Mouse (Mus musculus): ENCODE data around the gene Polr1a.

Gene Polr1a

DNA sequence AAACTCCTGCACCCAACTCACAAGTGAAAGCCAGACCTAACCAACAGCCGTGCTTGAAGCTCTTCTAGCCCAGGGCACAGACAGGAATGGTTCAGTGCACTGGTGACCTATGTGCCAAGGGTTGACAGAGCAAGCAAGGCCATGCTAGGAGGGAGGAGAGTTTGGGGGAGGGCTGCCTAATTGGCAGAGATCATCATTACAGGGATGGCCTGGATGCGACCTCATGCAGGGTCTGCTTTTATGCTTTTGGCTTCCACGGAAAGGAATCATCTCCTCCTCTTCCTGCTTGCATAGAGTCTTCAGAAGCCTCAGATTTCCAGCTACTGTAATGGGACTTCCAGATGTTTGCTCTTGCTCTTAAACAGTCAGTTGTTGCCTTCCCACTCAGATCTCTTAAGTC lies 40.9 kb downstream of the Polr1a start:
- no peak for DNase-seq (ENCODE audit: low spot score in 2 of 2)

DNA sequence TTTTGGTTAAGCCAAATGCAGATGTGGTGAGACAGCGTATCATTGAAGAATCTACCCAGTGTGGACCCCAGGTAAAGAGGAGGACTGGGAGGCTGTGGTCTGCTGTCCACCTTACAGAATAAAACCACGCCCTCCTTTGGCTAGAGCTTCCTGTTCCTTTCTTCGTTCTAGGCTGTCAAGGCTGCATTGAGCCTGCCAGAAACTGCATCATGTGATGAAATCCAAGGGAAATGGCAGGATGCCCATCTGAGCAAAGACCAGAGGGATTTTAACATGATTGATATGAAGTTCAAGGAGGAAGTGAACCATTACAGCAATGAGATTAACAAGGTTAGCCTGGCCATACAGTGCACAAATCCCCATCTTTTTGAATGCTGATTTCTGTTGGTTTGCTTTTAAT lies 41.7 kb downstream of the Polr1a start:
- DNase-seq (ENCODE audit: low spot score in 2 of 2): peak in 1 of 2 experiments; percentile 25

DNA sequence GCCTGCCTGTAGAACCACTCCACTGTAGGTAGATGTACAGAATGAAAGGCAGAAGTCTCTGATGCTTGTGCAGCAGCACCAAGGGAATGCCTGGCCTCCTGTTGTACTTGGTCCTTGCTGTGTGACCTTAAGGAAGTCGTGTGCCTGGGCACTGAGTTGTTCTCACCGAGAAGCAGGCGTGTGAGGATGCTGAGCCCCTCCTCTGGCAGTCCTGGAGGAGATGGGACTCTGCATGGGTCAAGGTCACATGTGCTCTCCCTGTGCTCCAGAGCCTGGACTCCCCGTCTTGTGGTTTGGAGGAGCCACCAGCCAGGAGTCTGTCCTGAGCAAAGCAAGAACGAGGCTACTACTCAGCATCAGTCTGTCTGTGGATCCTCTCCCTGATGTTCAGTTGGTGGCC lies 42.3 kb downstream of the Polr1a start:
- no peak for DNase-seq (ENCODE audit: low spot score in 2 of 2)

DNA sequence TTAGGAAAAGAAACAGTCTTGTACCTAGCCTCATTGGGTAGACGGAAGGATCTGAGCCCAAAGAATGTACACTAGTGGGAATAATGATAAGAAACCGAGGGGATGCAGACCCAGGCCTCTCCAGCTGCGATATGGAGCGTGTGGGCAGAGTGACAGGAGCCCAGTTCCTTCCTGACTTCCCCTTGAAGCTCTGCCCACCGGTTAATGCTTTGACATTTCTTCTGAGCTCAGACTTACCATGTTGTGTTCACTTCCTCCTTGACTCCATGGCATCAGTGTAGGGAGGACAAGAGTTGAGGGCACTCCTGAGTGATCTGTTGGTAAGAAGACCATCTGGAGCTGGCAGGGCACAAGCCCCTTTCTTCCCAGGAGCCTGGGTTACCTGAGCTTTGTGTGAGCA lies 53.3 kb downstream of the Polr1a start:
- no peak for DNase-seq (ENCODE audit: low spot score in 2 of 2)

DNA sequence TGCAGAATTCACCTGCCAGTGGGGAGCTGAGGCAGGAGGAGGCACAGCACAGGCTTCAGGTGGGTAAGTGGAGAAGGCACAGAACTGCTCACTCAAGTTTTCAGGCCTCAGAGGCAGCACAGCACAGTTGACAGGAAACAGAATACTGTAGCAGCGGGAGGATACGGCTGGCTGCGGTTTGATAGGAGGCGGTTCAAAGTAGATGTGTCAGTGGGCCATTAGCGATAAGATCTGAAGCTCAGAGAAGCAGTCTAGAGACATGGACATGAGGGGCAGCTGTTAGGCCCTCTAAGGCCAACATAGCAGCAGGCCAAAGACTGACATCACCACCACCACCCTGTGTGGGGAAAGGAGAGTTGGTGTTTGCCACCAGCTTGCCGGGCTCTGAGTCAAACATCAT lies 53.9 kb downstream of the Polr1a start:
- DNase-seq (ENCODE audit: low spot score in 2 of 2): no peak

DNA sequence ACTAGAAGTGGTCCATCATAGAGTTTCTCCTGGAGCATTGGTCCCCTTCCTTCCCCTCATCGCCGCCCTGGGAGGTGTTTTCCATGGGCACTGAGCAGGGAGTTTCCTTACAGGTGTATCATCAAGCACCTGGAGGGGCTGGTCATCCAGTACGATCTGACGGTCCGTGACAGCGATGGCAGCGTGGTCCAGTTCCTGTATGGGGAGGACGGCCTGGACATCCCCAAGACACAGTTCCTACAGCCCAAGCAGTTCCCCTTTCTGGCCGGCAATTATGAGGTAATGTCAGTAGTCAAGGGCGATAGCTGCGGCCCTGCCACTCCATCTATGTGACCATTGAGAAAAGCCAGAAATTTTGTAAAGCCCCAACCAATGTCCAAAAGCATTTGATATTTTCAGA lies 54.7 kb downstream of the Polr1a start:
- no peak for DNase-seq (ENCODE audit: low spot score in 2 of 2)

DNA sequence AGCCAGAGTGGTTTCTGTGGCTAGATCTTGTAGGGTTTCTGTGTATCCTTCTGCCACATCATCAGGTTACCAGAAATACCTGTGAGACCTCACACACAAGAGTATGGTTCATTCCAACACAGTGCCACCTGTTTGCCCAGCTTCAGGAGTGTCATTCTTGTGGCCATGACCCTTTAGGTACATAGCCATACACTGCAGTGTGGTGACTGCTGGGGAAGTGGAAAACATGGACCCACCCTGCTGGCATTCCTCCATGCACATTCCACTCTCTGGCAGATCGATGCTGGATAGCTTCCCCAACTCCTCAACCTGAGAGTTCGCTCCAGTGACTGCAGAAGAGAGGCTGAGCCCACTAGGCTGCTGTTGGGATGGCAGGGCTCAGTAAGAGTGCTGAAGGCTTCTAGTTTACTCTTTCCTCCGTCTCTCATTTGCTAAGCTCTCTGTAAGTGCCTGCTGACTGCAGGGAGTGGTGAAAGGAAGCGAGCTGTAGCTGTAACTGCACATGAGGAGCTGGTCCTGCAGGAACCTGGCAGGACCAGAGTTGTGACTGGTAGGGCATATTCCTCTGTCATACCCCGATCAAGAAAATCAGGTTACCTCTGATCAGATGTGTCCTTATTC lies 57.9 kb downstream of the Polr1a start:
- no peak for DNase-seq (ENCODE audit: low spot score in 2 of 2)

DNA sequence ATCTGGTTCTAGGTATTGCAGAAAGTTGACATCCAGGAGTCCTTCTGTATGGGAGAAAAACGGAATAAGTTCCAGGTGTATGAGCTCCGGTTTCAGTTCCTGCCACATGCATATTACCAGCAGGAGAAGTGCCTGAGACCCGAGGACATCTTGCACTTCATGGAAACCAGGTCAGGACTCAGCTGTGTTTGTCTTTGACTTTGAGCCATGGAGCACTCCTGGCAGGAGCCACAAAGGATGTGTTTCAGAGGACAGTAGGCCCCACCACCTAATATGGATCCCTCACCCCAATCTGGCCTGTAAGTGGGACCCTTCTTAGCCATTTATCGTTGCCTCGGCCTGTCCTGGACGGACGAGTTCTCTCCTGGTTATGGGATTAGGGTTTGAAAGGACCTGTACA lies 59.0 kb downstream of the Polr1a start:
- DNase-seq (ENCODE audit: low spot score in 2 of 2): no peak

DNA sequence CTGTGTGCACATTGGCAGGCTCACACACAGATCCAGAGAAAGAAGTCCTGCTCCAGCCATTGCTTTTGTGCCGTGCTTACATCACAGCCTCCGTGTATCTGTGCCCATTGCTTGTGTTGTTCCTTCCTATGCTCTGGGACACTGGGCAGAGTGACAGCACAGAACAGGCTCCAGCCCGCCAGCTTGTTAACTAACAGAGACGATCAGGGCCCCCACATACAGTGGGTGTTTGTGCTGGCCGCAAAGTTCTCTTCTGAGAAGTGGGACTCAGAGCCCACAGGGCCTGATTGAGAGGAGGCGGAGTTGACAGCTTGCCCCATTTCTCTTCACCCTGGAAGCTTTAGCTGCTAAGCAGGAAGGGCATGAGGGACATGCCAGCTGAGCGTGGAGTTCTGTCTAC lies 60.6 kb downstream of the Polr1a start:
- DNase-seq (ENCODE audit: low spot score in 2 of 2): no peak

DNA sequence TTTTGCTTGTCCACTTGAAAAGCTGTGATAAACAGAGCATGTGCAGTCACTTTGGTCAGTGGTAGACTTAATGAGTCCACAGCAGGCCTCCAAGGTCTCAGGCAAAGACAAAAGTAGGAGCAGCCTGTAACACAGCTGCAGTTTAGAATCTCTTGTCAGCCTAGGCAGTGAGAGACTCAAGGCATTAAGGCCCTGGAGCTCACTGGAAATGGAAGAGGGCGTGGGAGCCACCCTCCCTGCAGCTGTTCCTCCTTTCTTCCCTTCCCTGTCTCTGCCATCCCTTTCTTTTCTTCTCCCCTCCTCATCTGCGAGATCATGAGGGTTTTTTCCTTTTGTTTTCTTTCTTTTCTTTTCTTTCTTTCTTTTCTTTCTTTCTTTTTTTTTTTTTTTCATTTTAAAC lies 61.3 kb downstream of the Polr1a start:
- no peak for DNase-seq (ENCODE audit: low spot score in 2 of 2)

DNA sequence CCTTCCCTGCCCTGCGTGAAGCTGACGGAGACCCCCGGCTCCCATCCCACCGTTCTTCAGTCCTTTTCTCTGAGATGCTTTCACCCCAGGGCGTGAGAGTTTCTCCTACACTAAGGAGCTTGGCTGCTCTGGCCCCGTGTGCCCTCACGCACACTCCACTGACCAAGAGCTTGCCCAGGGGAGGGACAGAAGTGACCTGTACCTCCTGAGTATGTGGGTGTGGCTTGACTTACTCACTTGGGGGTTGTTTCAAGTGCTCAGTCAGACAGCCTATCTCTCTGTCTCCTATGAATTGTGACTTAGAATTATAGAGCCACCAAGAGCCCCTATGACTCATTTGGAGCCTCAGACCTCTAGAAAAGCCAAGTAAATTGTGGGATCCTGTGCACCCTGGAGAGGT lies 67.7 kb downstream of the Polr1a start:
- DNase-seq (ENCODE audit: low spot score in 2 of 2): no peak

DNA sequence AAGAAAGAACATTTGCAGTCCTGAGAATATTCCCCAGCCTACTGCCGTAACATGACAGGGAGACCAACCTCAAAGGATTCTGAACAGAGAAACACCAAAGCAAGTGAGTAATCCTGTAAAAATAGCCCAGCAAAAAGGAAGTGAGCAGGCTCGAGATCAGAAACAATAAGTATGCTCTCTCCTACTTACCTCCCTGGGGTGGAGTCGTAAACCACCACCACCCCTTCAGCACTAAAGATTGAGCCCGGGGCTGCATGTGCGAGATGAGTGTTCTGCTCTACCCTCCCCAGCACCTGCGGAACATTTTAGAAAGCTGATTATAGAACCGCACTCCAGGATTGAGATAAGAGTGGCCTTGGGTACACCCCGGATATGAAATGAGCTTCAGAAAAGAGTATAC lies 71.3 kb downstream of the Polr1a start:
- DNase-seq (ENCODE audit: low spot score in 2 of 2): no peak

DNA sequence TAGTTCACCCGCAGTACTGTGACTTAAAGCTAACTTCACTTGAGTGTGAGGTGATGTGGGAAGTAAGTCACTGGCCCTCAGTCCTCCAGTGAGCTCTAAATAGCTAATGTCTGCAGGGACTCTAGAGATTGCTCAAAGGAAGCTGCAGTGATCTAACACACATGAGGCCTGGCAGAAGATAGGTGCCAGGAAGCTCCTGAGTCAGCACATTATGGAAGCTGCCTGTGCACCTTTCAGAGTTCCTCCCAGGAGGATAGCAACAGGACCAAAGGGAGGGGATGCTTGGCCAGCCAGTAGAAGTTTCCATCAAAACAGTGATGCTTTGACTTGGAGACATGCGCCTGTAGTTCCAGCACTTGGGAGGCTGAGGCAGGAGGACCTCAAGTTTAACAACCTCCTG lies 71.7 kb downstream of the Polr1a start:
- no peak for DNase-seq (ENCODE audit: low spot score in 2 of 2)

DNA sequence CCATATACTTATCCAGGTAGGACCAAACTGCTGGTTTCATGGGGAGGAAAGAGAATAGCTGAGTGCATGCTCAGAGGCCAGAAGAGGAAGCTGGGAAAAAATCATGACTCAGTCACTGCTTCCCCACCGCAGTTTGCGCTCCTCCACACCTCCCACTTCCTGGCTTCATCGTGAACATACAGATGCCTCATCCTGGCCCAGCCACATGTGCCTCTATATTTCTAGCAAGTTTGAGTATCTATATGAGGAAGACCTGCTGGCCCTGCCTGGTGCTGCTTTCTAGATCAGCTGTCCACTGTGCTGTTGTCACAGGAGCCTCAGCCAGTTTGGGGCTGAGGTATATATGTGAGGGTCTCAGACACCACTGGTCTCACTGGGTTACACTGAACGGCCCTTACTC lies 72.6 kb downstream of the Polr1a start:
- DNase-seq (ENCODE audit: low spot score in 2 of 2): no peak

DNA sequence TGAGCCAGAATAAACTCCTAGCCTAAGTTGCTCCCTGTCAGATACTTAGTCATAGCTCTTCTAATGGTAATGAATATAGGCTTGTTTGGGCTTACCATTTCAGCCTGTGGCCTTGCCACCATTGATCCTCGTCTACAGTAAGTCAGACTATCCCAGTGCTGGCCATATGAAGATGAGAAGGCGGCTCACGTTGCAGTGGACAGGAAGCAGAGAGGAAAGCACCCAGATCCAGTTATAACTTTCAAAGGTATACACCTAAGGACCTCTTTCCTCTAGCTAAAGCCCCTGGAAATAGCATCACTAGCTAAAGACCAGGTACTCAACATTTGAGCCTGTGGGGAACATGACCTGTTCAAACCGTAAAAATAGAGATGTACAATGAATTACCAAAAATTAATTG lies 77.1 kb downstream of the Polr1a start:
- no peak for DNase-seq (ENCODE audit: low spot score in 2 of 2)

DNA sequence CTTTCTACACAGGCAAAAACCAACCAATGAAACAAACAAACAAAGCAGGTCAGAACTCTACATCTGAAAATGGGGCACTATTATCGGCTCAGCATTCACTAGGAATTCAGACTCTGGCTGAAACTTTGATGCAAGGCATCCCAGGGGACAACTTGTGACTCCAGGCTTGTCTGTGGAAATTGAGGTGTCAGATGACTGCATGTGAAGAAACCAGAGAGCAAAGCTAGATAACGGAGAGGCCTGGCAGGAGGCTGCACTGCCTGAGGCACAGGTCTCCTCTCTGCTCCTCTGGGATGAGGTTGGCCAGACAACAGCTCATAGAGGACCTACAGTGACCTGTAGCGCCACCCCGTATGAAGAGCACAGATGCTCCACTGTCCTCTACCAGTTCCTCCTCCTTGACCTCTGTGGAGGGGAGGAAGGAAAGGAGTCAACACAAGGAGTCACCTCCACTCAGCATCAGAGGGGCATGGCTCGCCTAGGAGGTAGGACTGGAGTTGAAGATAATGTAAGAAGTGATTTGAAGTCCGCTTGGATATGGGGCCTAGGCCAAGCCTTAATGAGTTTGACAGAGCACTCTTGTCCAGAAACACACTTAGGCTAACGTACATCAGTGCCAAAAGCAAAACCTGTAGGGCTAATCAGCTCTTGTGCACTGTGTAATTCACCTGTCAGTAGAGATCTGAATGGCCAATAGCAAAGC lies 78.8 kb downstream of the Polr1a start:
- DNase-seq (ENCODE audit: low spot score in 2 of 2): no peak

DNA sequence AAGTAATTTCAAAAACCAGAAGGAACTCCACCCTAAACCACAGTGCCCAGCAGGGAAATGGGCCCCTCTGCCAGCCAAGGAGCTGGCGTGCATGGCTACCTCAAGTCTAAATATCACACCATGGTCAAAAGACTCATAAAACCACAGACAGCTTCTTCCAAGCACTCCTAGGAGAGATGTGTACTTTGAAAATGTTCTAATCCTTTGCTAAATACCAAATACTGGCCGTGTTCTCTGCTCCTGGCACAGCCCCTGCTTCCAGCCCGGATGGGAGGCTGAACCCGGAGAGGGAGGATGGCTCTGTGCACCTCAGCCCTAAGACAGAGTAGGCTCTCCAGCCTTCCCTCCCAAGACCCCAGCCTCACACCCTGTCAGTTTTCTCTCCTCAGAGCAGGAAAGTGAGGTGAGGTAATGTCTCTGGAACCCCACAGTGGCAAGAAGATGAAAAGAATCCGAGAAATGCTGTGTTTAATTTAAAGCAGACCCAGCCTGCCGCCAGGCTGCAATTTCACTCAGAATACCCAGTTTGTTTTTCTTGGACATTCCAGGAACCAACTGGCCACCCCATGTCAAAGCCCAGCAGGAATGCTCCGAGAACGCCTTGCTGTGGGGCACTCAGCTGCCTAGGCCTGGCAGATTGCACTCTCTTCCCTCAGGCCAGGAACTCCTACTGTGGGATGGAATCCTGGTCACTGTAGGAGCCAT lies 80.9 kb downstream of the Polr1a start:
- no peak for DNase-seq (ENCODE audit: low spot score in 2 of 2)

DNA sequence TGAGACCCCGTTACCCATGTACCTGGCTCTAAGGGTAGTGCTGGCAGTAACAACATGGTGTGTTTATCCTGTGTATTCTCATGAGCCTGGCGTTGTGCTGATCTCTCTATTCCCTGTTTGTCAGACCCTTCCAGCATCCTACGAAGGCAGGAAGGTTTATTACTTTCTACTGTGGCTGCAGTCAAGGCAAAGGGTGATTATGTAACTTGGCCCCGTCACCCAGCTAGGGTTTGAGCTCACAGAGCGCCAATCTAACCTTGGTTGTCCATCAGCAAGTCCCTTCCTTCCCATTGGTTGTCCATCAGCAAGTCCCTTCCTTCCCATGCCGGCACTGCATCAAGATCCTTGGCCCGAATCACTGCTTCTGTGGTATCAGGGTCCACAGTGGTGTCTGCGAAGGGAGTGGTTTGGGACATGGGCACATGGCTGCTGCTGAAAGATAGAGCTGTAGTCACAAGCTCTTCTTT lies 81.6 kb downstream of the Polr1a start:
- no peak for DNase-seq (ENCODE audit: low spot score in 2 of 2)

DNA sequence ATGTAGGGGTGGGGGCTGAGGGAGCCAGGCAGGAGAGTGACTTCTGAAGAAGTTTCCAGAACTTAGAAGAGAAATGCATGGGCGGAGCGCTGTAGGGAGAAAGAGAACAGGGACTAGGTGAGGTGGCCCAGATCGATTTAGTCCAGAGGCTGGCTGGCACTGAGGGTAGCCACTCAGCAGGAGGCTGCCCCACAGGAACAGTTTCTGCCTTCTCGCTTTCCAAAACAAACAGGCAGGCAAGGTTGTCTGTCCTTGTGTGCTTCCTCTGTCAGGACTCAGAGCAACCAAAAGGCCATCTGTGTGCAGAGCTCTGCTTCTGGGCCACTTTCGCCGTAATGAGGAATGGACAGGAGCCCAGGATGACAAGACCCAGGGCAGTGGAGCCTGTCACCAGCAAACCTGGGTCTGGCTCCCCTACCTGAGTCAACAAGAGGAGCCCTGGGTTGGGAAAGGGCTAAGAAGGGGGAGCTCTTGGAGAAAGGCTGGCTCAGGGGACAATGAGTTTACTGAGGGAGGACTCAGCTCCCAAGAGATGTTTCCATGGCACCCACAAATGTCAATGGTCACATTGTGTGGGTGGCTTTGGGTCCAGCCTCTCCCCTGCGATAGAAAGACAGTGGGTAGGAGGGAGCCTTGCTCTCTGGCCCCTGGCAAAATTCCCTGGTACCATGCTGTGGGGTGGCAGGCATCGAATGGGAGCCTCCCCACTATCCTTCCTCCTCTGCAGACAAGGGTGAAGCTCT lies 82.5 kb downstream of the Polr1a start:
- no peak for DNase-seq (ENCODE audit: low spot score in 2 of 2)

DNA sequence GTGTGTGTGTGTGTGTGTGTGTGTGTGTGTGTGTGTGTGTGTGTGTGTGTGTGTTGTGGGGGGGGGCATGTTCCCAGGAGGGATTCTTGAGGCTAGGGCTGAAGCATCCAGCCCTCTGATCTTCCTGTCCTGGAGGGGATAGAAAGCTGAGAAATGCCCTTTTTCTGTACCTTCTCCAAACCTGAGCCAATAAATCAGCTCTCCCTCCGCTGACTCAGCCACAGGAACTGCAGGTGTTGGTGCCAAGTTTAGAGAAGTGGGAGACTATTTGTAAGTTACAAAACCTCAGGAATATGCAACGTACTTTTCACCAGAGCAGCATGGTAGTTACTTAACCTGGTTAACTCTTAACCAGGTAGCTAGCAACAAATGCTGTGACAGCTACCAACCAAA lies 83.1 kb downstream of the Polr1a start:
- no peak for DNase-seq (ENCODE audit: low spot score in 2 of 2)

DNA sequence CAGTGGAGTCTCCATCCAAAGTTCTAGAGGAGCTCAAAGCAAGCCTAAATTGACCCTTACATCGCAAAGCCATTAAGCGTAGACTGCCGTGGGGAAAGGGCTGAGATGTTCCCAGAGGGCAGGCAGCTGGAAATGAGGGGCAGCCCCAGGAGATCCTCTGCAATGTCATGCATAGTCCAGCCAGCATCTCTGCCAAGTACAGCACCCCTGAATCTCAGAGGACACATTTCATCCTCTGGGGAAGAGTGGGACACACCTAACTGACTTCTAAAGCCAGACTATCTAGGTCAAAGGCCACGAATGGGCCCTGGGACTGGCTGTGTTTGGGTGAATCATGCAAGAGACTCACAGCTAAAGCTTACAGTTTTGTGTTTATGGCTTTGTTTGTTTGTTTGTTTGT lies 85.2 kb downstream of the Polr1a start:
- DNase-seq (ENCODE audit: low spot score in 2 of 2): no peak

DNA sequence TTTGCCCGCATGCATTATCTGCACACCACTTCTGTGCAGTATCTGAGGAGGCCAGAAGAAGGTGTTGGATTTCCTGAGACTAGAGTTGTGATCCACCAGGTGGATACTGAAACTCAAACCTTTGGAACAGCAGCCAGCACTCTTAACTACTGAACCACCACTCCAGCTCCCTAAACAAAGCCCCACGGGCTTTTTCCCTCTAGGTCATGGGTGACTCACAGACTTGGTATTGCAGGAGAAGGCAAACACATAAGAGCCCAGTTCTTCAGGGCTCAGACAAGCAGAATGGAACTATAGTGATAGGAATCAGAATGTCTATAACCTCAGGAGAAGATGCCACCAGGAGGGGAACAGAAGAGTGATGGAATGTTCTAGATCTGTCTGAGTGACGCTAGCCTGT lies 86.2 kb downstream of the Polr1a start:
- DNase-seq (ENCODE audit: low spot score in 2 of 2): no peak

DNA sequence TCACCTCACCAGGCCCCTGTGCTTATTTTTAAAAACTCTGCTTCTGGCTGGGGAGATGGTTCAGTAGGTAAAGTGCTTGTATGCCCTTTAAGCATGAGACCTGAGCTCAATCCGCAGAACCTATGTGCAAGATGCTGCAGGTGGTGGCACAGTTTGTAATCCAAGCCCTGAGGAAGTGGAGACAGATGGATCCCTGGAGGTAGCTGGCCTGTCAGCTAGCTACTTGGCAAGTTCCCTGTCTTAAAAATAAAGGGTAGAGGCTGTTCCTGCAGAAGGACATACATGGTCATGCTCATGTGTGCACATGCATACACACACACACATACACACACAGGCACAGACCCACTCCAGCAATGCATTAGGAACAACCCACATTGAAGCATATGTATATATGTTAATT lies 88.4 kb downstream of the Polr1a start:
- DNase-seq (ENCODE audit: low spot score in 2 of 2): no peak
